Mouse (Mus musculus) cortical plate, adult 2 months (tissue): ENCODE measurements at regions not wholly inside any gene's neighbourhood (a gene's known extent, or its start where the extent isn't known, plus 50 kb on each side); places are given as distances from the start of the nearest gene placed in this dataset.

Experiments used
- CTCF ChIP-seq: fragments of 200-500 bp; IDR thresholded peaks from 2 replicates; pipeline ENCODE4 v1.5.1; 2011; ENCODE audit warnings: mild to moderate bottlenecking, control low read depth, low read length; ENCODE audit not compliant: insufficient read depth; ENCODE audit errors: extremely low read depth
- POLR2A ChIP-seq: fragments of 200-500 bp; IDR thresholded peaks from 2 replicates; pipeline ENCODE4 v1.6.1; 2011; ENCODE audit warnings: mild to moderate bottlenecking, low read length, control low read depth; ENCODE audit not compliant: insufficient read depth; ENCODE audit errors: extremely low read depth

- TF ChIP-seq CTCF (no peak), POLR2A (no peak)
Observed at GRCm38 (mm10) chr16:87067981-87068380, 286.0 kb upstream of the N6amt1 start.
